14 mouse cellular contexts compared by ENCODE assay signal in genomic region chr2:84915330-84915729, GRCm38 (mm10). TPM values are rescaled to one million over a fixed set of nuclear protein-coding genes. Genes with fewer than 3 reads are reported as not detected.
DNase-seq lines count a peak whose midpoint lies in the region; ATAC-seq and TF ChIP-seq lines count a peak whose summit lies in the region.
"Had no signal": no experiment of that assay in that cellular context is flagged by ENCODE, and none has a peak within 500 bp of the region (broad histone marks: within the 10 kb centered on the region; RNA-seq: fewer than 3 reads in every experiment).

No protein-coding gene starts in this region.

- H3K27ac ChIP-seq in kidney, postnatal 0 days: 0 out of 2 replicates have a peak overlapping the region, but pooled peaks have one; percentile 1
- peak overlapping the region; percentile 36; the same call in 1 of the 2 replicates for H3K27ac ChIP-seq in heart, embryonic 13.5 days (replicated peaks)
- 0 out of 2 replicates have a peak overlapping the region, but pooled peaks have one; percentile 26 for H3K27ac ChIP-seq in liver, embryonic 12.5 days
- no peak overlapping the region for H3K27ac ChIP-seq in hindbrain, embryonic 13.5 days
- H3K27ac ChIP-seq: hindbrain, embryonic 15.5 days; liver, embryonic 14.5 days; neural tube, embryonic 12.5 days had no signal

- no peaks in the 10 kb centered on the region for H3K36me3 ChIP-seq in kidney, postnatal 0 days (ENCODE audit: insufficient read depth, low read length)
- H3K36me3 ChIP-seq in heart, embryonic 13.5 days: no peaks in the 10 kb centered on the region
- no peaks in the 10 kb centered on the region for H3K36me3 ChIP-seq in liver, embryonic 12.5 days
- no peaks in the 10 kb centered on the region for H3K36me3 ChIP-seq in hindbrain, embryonic 13.5 days
- H3K36me3 ChIP-seq: hindbrain, embryonic 15.5 days; neural tube, embryonic 12.5 days had no signal

- no peak for ATAC-seq in kidney, postnatal 0 days (replicated peaks; ENCODE audit: low FRiP score, low read depth)
- ATAC-seq in heart, embryonic 13.5 days (ENCODE audit: extremely low read depth, insufficient number of reproducible peaks, low FRiP score, low TSS enrichment): no peak
- ATAC-seq in liver, embryonic 12.5 days: no peak
- ATAC-seq in hindbrain, embryonic 13.5 days (ENCODE audit: low FRiP score): no peak

- H3K4me2 ChIP-seq in kidney, postnatal 0 days (ENCODE audit: low read length): no peak overlapping the region
- H3K4me2 ChIP-seq in heart, embryonic 13.5 days: no peak overlapping the region
- no peak overlapping the region for H3K4me2 ChIP-seq in liver, embryonic 12.5 days
- no peak overlapping the region for H3K4me2 ChIP-seq in hindbrain, embryonic 13.5 days
- H3K4me2 ChIP-seq: hindbrain, embryonic 15.5 days; neural tube, embryonic 12.5 days had no signal

- WGBS in kidney, postnatal 0 days: 69% methylated on average over 3 of the region's 3 CpGs
- whole genome bisulfite sequencing in heart, embryonic 13.5 days: 62% methylated on average over 3 of the region's 3 CpGs
- WGBS in liver, embryonic 12.5 days (ENCODE audit: insufficient replicate concordance): 57% methylated on average over 3 of the region's 3 CpGs
- 85% methylated on average over 3 of the region's 3 CpGs for WGBS in hindbrain, embryonic 13.5 days

- no peaks in the 10 kb centered on the region for H3K4me1 ChIP-seq in kidney, postnatal 0 days (replicated peaks; ENCODE audit: insufficient read depth, low read length)
- H3K4me1 ChIP-seq in heart, embryonic 13.5 days: peaks cover 28% of the 10 kb centered on the region
- H3K4me1 ChIP-seq in liver, embryonic 12.5 days: peaks cover 5% of the 10 kb centered on the region
- H3K4me1 ChIP-seq in hindbrain, embryonic 13.5 days (replicated peaks): no peaks in the 10 kb centered on the region
- H3K4me1 ChIP-seq: hindbrain, embryonic 15.5 days; neural tube, embryonic 12.5 days had no signal

- intact Hi-C loops in left cerebral cortex, postnatal 14 days (cut with DNase I): no loop called here

- DNase-seq in kidney, postnatal 0 days (ENCODE audit: low spot score): no peak
- DNase-seq in kidney, adult 9 months: no peak
- DNase-seq in lung, postnatal 25 days (ENCODE audit: low spot score): peak; percentile 81
- DNase-seq in left cerebral cortex, postnatal 14 days (ENCODE audit: low spot score in 2 of 2): no peak
- no peak for DNase-seq in right cerebral cortex, postnatal 4 days
- DNase-seq: cerebellum, adult 2 months; midbrain, embryonic 14.5 days; right cerebral cortex, adult 18-20 months had no signal

- no peaks in the 10 kb centered on the region for H3K9me3 ChIP-seq in kidney, postnatal 0 days (replicated peaks; ENCODE audit: low read length)
- no peaks in the 10 kb centered on the region for H3K9me3 ChIP-seq in heart, embryonic 13.5 days
- no peaks in the 10 kb centered on the region for H3K9me3 ChIP-seq in liver, embryonic 12.5 days (replicated peaks)
- H3K9me3 ChIP-seq in hindbrain, embryonic 13.5 days: no peaks in the 10 kb centered on the region
- H3K9me3 ChIP-seq: hindbrain, embryonic 15.5 days; neural tube, embryonic 12.5 days had no signal

- H3K4me3 ChIP-seq in kidney, postnatal 0 days (replicated peaks; ENCODE audit: low read depth, low read length): no peak overlapping the region
- no peak overlapping the region for H3K4me3 ChIP-seq in heart, embryonic 13.5 days
- no peak overlapping the region for H3K4me3 ChIP-seq in liver, embryonic 12.5 days
- no peak overlapping the region for H3K4me3 ChIP-seq in hindbrain, embryonic 13.5 days
- H3K4me3 ChIP-seq: hindbrain, embryonic 15.5 days; neural tube, embryonic 12.5 days had no signal

- no peak overlapping the region for H3K9ac ChIP-seq in kidney, postnatal 0 days (ENCODE audit: low read depth, low read length)
- H3K9ac ChIP-seq in heart, embryonic 13.5 days: no peak overlapping the region
- no peak overlapping the region for H3K9ac ChIP-seq in liver, embryonic 12.5 days
- no peak overlapping the region for H3K9ac ChIP-seq in hindbrain, embryonic 13.5 days
- H3K9ac ChIP-seq: hindbrain, embryonic 15.5 days; liver, embryonic 14.5 days; neural tube, embryonic 12.5 days had no signal

- no peak for TF ChIP-seq CTCF in kidney, postnatal 0 days (IDR thresholded peaks at IDR 0.05; ENCODE audit: low read depth)

- no peaks in the 10 kb centered on the region for H3K27me3 ChIP-seq in kidney, postnatal 0 days (ENCODE audit: insufficient read depth, low read length)
- no peaks in the 10 kb centered on the region for H3K27me3 ChIP-seq in heart, embryonic 13.5 days (replicated peaks)
- H3K27me3 ChIP-seq in liver, embryonic 12.5 days (replicated peaks): peaks cover 6% of the 10 kb centered on the region; the same call in 1 of the 2 replicates
- H3K27me3 ChIP-seq in hindbrain, embryonic 13.5 days: no peaks in the 10 kb centered on the region
- H3K27me3 ChIP-seq: hindbrain, embryonic 15.5 days; neural tube, embryonic 12.5 days had no signal

RNA-seq across cellular contexts. Expression of gene Slc43a3, which starts 21.0 kb away (rescaled TPM):
- polyA plus RNA-seq in kidney, postnatal 0 days (2015; fragmentation: Nextera tagmentation; extraction: Ambion mirVana): 36.7 and 41.4 TPM in 2 replicates
- polyA plus RNA-seq in heart, embryonic 13.5 days (2015; fragmentation: Nextera tagmentation; extraction: Ambion mirVana): 36.2 and 37.0 TPM in 2 replicates
- 127 and 128 TPM in 2 replicates for polyA plus RNA-seq in liver, embryonic 12.5 days (2016; fragmentation: Nextera tagmentation; extraction: Ambion mirVana)
- polyA plus RNA-seq in hindbrain, embryonic 13.5 days (2015; fragmentation: Nextera tagmentation; extraction: Ambion mirVana): 6.1 and 7.0 TPM in 2 replicates
- total RNA-seq in left cerebral cortex, postnatal 14 days (2021): 1 to 10 TPM in 1 of 2 experiments, under 1 TPM in 1; 0.99 to 1.1 TPM

RNA-seq across cellular contexts. Expression of gene Rtn4rl2, which starts 28.8 kb away (rescaled TPM):
- 1.1 and 1.3 TPM in 2 replicates for polyA plus RNA-seq in kidney, postnatal 0 days (2015; fragmentation: Nextera tagmentation; extraction: Ambion mirVana)
- polyA plus RNA-seq in heart, embryonic 13.5 days (2015; fragmentation: Nextera tagmentation; extraction: Ambion mirVana): 0.72 and 0.99 TPM in 2 replicates
- 0.29 and 0.31 TPM in 2 replicates for polyA plus RNA-seq in liver, embryonic 12.5 days (2016; fragmentation: Nextera tagmentation; extraction: Ambion mirVana)
- polyA plus RNA-seq in hindbrain, embryonic 13.5 days (2015; fragmentation: Nextera tagmentation; extraction: Ambion mirVana): 2.0 and 3.1 TPM in 2 replicates
- 10 to 100 TPM; 92.2 to 95.0 TPM for total RNA-seq in left cerebral cortex, postnatal 14 days (2021)
